Mouse (Mus musculus): ENCODE measurements at regions not wholly inside any gene's neighbourhood (a gene's known extent, or its start where the extent isn't known, plus 50 kb on each side); places are given as distances from the start of the nearest gene placed in this dataset.

GRCm38 (mm10) chr2:50674151-50674855, 377.7 kb upstream of the Mmadhc start:
- TF ChIP-seq CTCF (IDR thresholded peaks at IDR 0.05; ENCODE audit: low read depth) (no peak), EP300 (IDR thresholded peaks at IDR 0.05; ENCODE audit: low read depth) (no peak)

All from liver, postnatal 0 days (tissue).